Mouse (Mus musculus) MEL (cell line): ENCODE data around the gene Fam98c. TPM values are rescaled to one million over a fixed set of nuclear protein-coding genes. Genes with fewer than 3 reads are reported as not detected.
"Not testable (repeated sequence)": the region's sequence is repeated elsewhere in the genome, so short reads cannot be mapped to it uniquely, and the experiment has no call there.

ENCODE experiments used
- DNase-seq: peaks from one replicate; pipeline ENCODE4 v3.0.0; 2011; ENCODE audit warnings: low read depth, low spot score
- H3K27ac ChIP-seq: 2 replicates; pipeline ENCODE4 v1.5.1; 2012; ENCODE audit warnings: low read depth, mild to moderate bottlenecking, control low read depth, low read length, moderate library complexity; ENCODE audit not compliant: control insufficient read depth
- H3K27me3 ChIP-seq, 2 experiments: fragments of 150-350 bp in 1 of 2; sonication (generic) in 1 of 2; 2 replicates each; pipeline ENCODE4 v1.6.1; 2012; ENCODE audit warnings: low read length in 2 of 2, mild to moderate bottlenecking in 2 of 2, improper control_type of control experiment in 1 of 2, moderate library complexity in 1 of 2; ENCODE audit not compliant: insufficient read depth in 2 of 2, control insufficient read depth in 1 of 2
- H3K36me3 ChIP-seq, 2 experiments: 2 replicates each; pipeline ENCODE4 v1.6.1; 2012 to 2014; ENCODE audit warnings: low read length in 2 of 2, improper control_type of control experiment in 1 of 2, inconsistent platforms in 1 of 2, mild to moderate bottlenecking in 1 of 2; ENCODE audit not compliant: insufficient read depth in 2 of 2, control insufficient read depth in 1 of 2
- H3K4me1 ChIP-seq, 2 experiments: fragments of 150-350 bp in 1 of 2; sonication (generic) in 1 of 2; 2 replicates each; pipeline ENCODE4 v1.6.1; 2012; ENCODE audit warnings: low read length in 2 of 2, improper control_type of control experiment in 1 of 2, mild to moderate bottlenecking in 1 of 2; ENCODE audit not compliant: insufficient read depth in 2 of 2, control insufficient read depth in 1 of 2
- H3K4me3 ChIP-seq, 2 experiments: fragments of 150-350 bp in 1 of 2; sonication (generic) in 1 of 2; 2 replicates each; pipeline ENCODE4 v1.5.1; 2012; ENCODE audit warnings: low read depth in 2 of 2, low read length in 2 of 2, mild to moderate bottlenecking in 2 of 2, moderate library complexity in 2 of 2, control low read depth in 1 of 2, improper control_type of control experiment in 1 of 2; ENCODE audit not compliant: control insufficient read depth in 1 of 2, insufficient read depth in 1 of 2
- H3K79me2 ChIP-seq: 2 replicates; pipeline ENCODE4 v1.6.1; 2012; ENCODE audit warnings: mild to moderate bottlenecking, low read length, moderate library complexity; ENCODE audit not compliant: control insufficient read depth, poor library complexity, insufficient read depth
- H3K9ac ChIP-seq: 2 replicates; pipeline ENCODE4 v1.6.1; 2012; ENCODE audit warnings: low read depth, mild to moderate bottlenecking, control low read depth, low read length, moderate library complexity; ENCODE audit not compliant: control insufficient read depth, poor library complexity, severe bottlenecking
- H3K9me3 ChIP-seq: fragments of 150-350 bp; sonication (generic); replicated peaks from 2 replicates; pipeline ENCODE4 v1.6.1; 2012; ENCODE audit warnings: mild to moderate bottlenecking, low read length, improper control_type of control experiment, moderate library complexity; ENCODE audit not compliant: insufficient read depth
- BHLHE40 ChIP-seq: IDR thresholded peaks from 2 replicates; pipeline ENCODE4 v1.6.1; 2012; ENCODE audit warnings: low read depth, mild to moderate bottlenecking, inconsistent platforms, low read length, improper control_type of control experiment, borderline replicate concordance
- CHD1 ChIP-seq: IDR thresholded peaks from 2 replicates; pipeline ENCODE4 v1.6.1; 2012; ENCODE audit warnings: low read depth, mild to moderate bottlenecking, inconsistent platforms, low read length, improper control_type of control experiment
- CHD2 ChIP-seq: IDR thresholded peaks from 2 replicates; pipeline ENCODE4 v1.6.1; 2011; ENCODE audit warnings: low read length, improper control_type of control experiment
- CTCF ChIP-seq, 3 experiments: IDR thresholded peaks in 2 of 3; conservative IDR thresholded peaks in 1 of 3; 2 replicates each; pipeline ENCODE4 v1.5.1; 2011 to 2012; ENCODE audit warnings: low read length in 3 of 3, low read depth in 2 of 3, mild to moderate bottlenecking in 2 of 3, improper control_type of control experiment in 1 of 3, inconsistent platforms in 1 of 3, mixed read lengths in 1 of 3, moderate library complexity in 1 of 3; ENCODE audit not compliant: control insufficient read depth in 1 of 3, insufficient read depth in 1 of 3, poor library complexity in 1 of 3, severe bottlenecking in 1 of 3
- GABPA ChIP-seq: IDR thresholded peaks from 2 replicates; pipeline ENCODE4 v1.6.1; 2012; ENCODE audit warnings: low read depth, mild to moderate bottlenecking, inconsistent platforms, low read length, improper control_type of control experiment, moderate library complexity
- GATA1 ChIP-seq: IDR thresholded peaks from 2 replicates; pipeline ENCODE4 v1.6.1; 2011; ENCODE audit warnings: low read depth, low read length, improper control_type of control experiment
- MAZ ChIP-seq: IDR thresholded peaks from 2 replicates; pipeline ENCODE4 v1.6.1; 2012; ENCODE audit warnings: low read depth, mild to moderate bottlenecking, inconsistent platforms, low read length, improper control_type of control experiment
- USF2 ChIP-seq, 2 experiments: IDR thresholded peaks; 2 replicates each; pipeline ENCODE4 v1.6.1; 2011 to 2012; ENCODE audit warnings: improper control_type of control experiment in 2 of 2, low read length in 2 of 2, borderline replicate concordance in 1 of 2, inconsistent platforms in 1 of 2, low read depth in 1 of 2, mild to moderate bottlenecking in 1 of 2; ENCODE audit not compliant: insufficient read depth in 1 of 2
- polyA plus RNA-seq, 2 experiments: library from polyadenylated mRNA; stranded (reverse) in 1 of 2; unstranded in 1 of 2; fragments of >175 nt in 1 of 2; fragments of >200 nt in 1 of 2; gene quantifications; 2 replicates each; pipeline versions ENCODE4 v1.2.1 to v1.2.4; 2012; ENCODE audit warnings: low replicate concordance in 2 of 2, low read depth in 1 of 2; ENCODE audit not compliant: insufficient read length in 2 of 2, insufficient read depth in 1 of 2, missing spikeins in 1 of 2
- total RNA-seq: library from RNA; depleted of rRNA; stranded (reverse); fragments of 300-350 nt; gene quantifications from 2 replicates; pipeline ENCODE4 v1.2.3, GENCODE M21; 2012

Gene Fam98c
- total and polyA plus RNA-seq, 3 experiments, result 14.3 to 32.0 TPM; not detected in 1

DNA sequence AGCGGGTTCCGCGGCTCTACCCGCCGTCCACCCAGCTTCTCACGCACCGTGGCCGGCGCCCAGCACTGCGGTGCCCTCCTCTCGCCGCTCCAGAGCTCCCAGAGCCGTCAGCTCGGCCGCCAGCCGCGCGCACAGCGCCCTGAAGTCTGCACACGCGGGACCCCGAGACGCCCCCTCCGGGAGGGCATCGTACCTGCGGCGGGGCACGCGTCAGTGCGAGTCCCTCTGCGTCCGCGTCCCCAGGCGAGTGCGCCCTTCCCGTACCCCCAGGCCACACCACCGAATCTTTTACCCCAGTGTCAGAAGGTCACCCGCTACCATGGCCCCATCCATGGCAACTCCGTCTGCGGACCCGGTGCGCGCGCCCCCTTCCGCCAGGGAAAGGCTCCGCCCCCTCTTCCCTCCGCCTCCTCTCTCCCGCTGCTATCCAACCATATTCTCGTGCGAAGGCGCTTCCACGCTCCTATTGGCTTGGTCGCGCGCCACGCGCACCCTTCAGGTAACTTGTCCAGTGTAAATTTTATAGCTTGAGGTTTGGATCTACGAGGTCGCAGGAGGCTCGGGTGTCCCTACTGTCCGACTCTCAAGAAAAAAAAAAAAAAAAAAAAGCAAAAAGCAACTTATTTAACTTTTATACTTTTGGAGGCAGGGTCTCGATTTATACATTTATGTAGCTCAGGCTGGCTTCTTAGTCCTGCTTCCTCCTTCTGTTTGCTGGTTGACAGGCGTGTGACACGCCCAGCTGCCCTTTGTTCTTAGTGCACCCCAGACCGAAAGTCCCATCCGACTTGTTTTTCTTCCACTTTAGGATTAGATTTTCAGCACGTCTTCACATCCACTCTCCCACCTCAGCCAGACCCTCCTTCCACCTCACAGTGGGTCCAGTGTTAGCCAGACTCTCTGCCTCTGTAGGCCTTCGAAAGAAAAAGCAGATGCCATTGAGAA is at the start of gene Fam98c (continued):
- no peak for TF ChIP-seq CHD1
- no peak; the same call in 1 of the 2 replicates for TF ChIP-seq MAZ
- TF ChIP-seq BHLHE40, result no peak
- no peak for TF ChIP-seq GABPA
- no peak for TF ChIP-seq CHD2
- no peak for TF ChIP-seq GATA1

- Histone ChIP-seq H3K4me1 (no peaks in the 10 kb centered on the region), H3K4me3 (no peak overlapping the region), H3K79me2 (no peaks in the 10 kb centered on the region), H3K9me3 (no peaks in the 10 kb centered on the region), H3K9ac (no peak overlapping the region), H3K36me3 (no peaks in the 10 kb centered on the region), H3K27me3 (peaks cover 0 to 3% of the 10 kb centered on the region in 2 experiments; a peak in 3 of 4 replicates), H3K27ac (no peak overlapping the region)
- TF ChIP-seq USF2 (IDR thresholded peaks at IDR 0.05; ENCODE audit: borderline replicate concordance in 1 of 2, insufficient read depth in 1 of 2, low read depth in 1 of 2, low read length in 2 of 2) (no peak), CTCF (IDR thresholded peaks at IDR 0.05 in 2 of 3, conservative IDR thresholded peaks at IDR 0.05 in 1 of 3; ENCODE audit: control insufficient read depth in 1 of 3, insufficient read depth in 1 of 3, low read depth in 2 of 3, low read length in 3 of 3, poor library complexity in 1 of 3, severe bottlenecking in 1 of 3) (peak in 1 of 3 experiments; percentile 11; a peak in 1 of 6 replicates)
- no peak for DNase-seq
Measured at GRCm38 (mm10) chr7:29202577-29202976, 46.5 kb upstream of the Fam98c start.

- H3K36me3 ChIP-seq, H3K79me2 ChIP-seq, H3K4me3 ChIP-seq, H3K27me3 ChIP-seq, H3K27ac ChIP-seq, H3K9me3 ChIP-seq, H3K4me1 ChIP-seq, H3K9ac ChIP-seq, DNase-seq: not testable (repeated sequence)
Measured at GRCm38 (mm10) chr7:29194230-29194629, 38.2 kb upstream of the Fam98c start.

- not testable (repeated sequence) for H3K27ac ChIP-seq, H3K9me3 ChIP-seq, H3K27me3 ChIP-seq, H3K9ac ChIP-seq, H3K36me3 ChIP-seq, DNase-seq, H3K4me3 ChIP-seq
- peaks cover 23% of the 10 kb centered on the region for H3K79me2 ChIP-seq
- peaks cover 0 to 15% of the 10 kb centered on the region in 2 experiments; a peak in 3 of 4 replicates for H3K4me1 ChIP-seq
Measured at GRCm38 (mm10) chr7:29181323-29181722, 25.3 kb upstream of the Fam98c start.
